Mouse (Mus musculus) bone marrow macrophage, adult 2 months (primary cell): ENCODE results near the gene S100a14.

Experiments
- CTCF ChIP-seq: IDR thresholded peaks from 2 replicates; pipeline ENCODE4 v1.5.1; 2012; ENCODE audit warnings: low read depth, mild to moderate bottlenecking, low read length, moderate library complexity
- POLR2A ChIP-seq: IDR thresholded peaks from 2 replicates; pipeline ENCODE4 v1.6.1; 2012; ENCODE audit warnings: mild to moderate bottlenecking, low read depth, low read length, borderline replicate concordance

GRCm38 (mm10) chr3:90575320-90575719 lies 48.7 kb downstream of the S100a14 start:
- no peak for TF ChIP-seq POLR2A
- TF ChIP-seq CTCF = no peak
